Mouse (Mus musculus): Measurements from ENCODE around the gene Fam180a.

GRCm38 (mm10) chr6:35354622-35354998 is 28.7 kb upstream of the Fam180a start:
- TF ChIP-seq E2F4 (IDR thresholded peaks at IDR 0.05; ENCODE audit: insufficient replicate concordance, low read depth, low read length), result no peak
- no peak for TF ChIP-seq GABPA (IDR thresholded peaks at IDR 0.05; ENCODE audit: insufficient replicate concordance, low read depth, low read length)
- TF ChIP-seq CTCF (conservative IDR thresholded peaks at IDR 0.05 in 1 of 2, IDR thresholded peaks at IDR 0.05 in 1 of 2; ENCODE audit: low read depth in 2 of 2, low read length in 2 of 2), result no peak
- no peak for TF ChIP-seq JUN (IDR thresholded peaks at IDR 0.05; ENCODE audit: insufficient read depth, low read depth, low read length)
- no peak for TF ChIP-seq MYC (IDR thresholded peaks at IDR 0.05; ENCODE audit: low read depth, low read length)
- TF ChIP-seq BHLHE40 (IDR thresholded peaks at IDR 0.05; ENCODE audit: low read depth, low read length), result no peak
- TF ChIP-seq MAFK (IDR thresholded peaks at IDR 0.05; ENCODE audit: insufficient replicate concordance, low read length), result no peak
- no peak for TF ChIP-seq CHD1 (IDR thresholded peaks at IDR 0.05; ENCODE audit: low read depth, low read length)
- no peak for TF ChIP-seq POLR2A (IDR thresholded peaks at IDR 0.05; ENCODE audit: low read depth, low read length)
- TF ChIP-seq MAZ (IDR thresholded peaks at IDR 0.05; ENCODE audit: low read depth, low read length), result no peak
- no peak for TF ChIP-seq EP300 (IDR thresholded peaks at IDR 0.05; ENCODE audit: low read length)
- TF ChIP-seq JUND (conservative IDR thresholded peaks at IDR 0.05; ENCODE audit: low read depth, low read length), result no peak
- no peak for TF ChIP-seq NELFE (IDR thresholded peaks at IDR 0.05; ENCODE audit: low read depth, low read length)
- no peak for TF ChIP-seq SMC3 (IDR thresholded peaks at IDR 0.05; ENCODE audit: low read depth, low read length)
